Mouse (Mus musculus): ENCODE data around the gene Ccdc180. TPM values are rescaled to one million over a fixed set of nuclear protein-coding genes. Genes with fewer than 3 reads are reported as not detected.

The Ccdc180 gene
- polyA plus RNA-seq, 1 experiment from 2014 or later = 0.14 TPM

DNA sequence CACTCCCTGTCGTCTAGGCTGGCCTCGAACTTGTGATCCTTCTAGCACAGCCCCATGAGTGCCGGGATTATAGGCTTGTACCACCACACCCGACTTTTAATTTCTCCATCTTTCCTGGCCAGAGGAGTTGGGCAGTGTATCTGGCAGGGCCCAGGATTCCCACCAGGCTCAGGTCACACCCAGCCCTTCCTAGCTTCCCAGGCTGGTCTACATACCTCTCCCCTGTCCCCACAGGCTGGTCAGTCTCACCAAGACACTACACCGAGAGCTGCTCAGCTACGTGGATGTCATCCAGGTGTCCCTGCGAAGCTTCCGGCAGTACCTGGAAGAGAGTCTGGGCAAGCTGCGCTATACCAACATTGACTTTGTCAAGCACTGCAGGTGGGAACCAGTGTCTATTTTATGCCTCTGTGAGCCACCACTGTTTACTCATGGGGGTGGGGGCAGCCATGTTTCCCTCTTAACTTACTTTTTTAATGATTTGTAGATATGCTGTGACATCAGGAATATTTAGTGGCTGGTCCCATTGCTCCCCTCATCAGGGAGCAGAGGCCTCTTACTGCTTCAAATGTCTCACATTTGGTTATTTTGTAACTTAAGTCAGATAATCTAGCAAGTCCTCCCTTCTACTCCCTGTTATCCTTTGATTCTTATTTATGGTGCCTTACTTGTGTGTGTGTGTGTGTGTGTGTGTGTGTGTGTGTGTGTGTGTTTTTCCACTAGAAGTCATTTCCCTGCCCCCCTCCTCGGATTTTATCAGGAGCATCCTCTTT is 31.7 kb downstream of the Ccdc180 start:
- Histone ChIP-seq H3K9ac (no peak overlapping the region), H3K9me3 (no peaks in the 10 kb centered on the region), H3K4me2 (replicated peaks) (no peak overlapping the region), H3K27ac (no peak overlapping the region), H3K27me3 (replicated peaks) (no peaks in the 10 kb centered on the region; the same call in 1 of the 2 replicates), H3K4me1 (replicated peaks) (no peaks in the 10 kb centered on the region), H3K36me3 (no peaks in the 10 kb centered on the region), H3K4me3 (replicated peaks) (no peak overlapping the region)
- WGBS = 80% methylated on average over 10 of the region's 10 CpGs
- no peak for ATAC-seq

DNA sequence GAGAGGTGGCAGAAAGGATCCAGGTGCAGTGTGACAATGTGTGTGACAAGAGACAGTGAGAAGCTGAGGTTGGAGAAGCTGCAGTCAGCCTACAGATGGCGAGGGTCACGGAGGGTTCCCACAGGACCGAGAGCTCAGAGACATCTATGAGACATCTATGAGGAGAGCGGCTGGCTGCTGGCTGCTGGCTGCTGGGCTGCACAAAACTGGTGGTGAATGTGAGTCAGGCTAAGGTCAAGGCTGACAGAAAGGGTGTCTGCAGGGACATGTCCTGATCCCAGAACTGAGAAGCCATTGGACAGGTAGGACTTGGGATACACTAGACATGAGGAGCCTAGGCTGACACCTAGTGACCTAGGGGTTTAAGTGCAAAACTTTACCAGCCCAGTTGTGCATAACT is 33.9 kb downstream of the Ccdc180 start:
- Histone ChIP-seq H3K4me1 (replicated peaks) (no peaks in the 10 kb centered on the region), H3K36me3 (no peaks in the 10 kb centered on the region), H3K4me3 (replicated peaks) (no peak overlapping the region), H3K4me2 (replicated peaks) (no peak overlapping the region), H3K9me3 (no peaks in the 10 kb centered on the region), H3K27ac (no peak overlapping the region), H3K27me3 (replicated peaks) (no peaks in the 10 kb centered on the region; the same call in 1 of the 2 replicates), H3K9ac (no peak overlapping the region)
- no peak for ATAC-seq
- WGBS = 91% methylated on average over 4 of the region's 4 CpGs

DNA sequence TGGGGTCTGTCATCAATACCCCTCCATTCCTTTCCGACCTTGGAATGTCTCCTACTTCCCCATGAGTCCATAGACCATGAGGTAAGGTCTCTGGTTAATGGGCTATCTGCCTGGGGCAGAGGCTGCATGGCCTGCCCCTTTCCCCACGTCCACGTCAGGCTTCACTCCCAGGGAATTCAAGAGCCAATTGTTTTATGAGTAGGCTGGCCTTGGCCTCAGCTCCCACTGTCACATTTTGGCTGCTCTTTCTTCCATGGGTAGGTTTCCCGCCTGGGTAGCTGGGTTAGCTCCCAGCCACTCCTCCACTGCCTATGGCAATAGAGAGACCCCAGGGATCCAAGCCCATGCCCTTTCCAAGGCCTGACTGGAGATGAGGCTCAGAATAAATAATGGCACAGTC is 38.5 kb downstream of the Ccdc180 start:
- H3K36me3 ChIP-seq = no peaks in the 10 kb centered on the region
- no peak overlapping the region for H3K4me3 ChIP-seq (replicated peaks)
- WGBS = 67% methylated on average over 4 of the region's 4 CpGs
- no peaks in the 10 kb centered on the region for H3K4me1 ChIP-seq (replicated peaks)
- no peak overlapping the region for H3K27ac ChIP-seq
- H3K9me3 ChIP-seq = no peaks in the 10 kb centered on the region
- no peak overlapping the region for H3K9ac ChIP-seq
- ATAC-seq = no peak
- no peaks in the 10 kb centered on the region; the same call in 1 of the 2 replicates for H3K27me3 ChIP-seq (replicated peaks)
- no peak overlapping the region for H3K4me2 ChIP-seq (replicated peaks)

DNA sequence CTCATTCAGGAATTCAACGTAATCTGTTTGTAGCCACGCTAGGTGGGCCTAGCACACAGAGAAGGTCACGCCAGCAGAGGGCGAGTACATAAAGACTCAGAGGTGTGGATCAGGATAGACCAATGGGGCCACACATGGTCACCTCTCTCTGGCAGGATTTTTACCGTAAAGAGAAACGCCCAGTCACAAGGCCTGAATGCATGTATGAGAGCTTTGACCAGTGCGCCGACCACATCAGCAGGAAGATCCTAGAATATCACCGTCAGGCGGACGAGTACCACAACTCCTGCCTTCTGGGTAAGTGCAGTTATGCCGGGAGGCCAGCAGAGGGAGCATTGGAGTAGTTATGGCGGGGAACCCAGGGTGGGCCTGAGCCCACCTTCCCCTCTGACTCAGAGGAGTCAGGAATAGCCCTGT is 51.5 kb downstream of the Ccdc180 start:
- 0 out of 2 replicates have a peak overlapping the region, but pooled peaks have one; percentile 26 for H3K4me2 ChIP-seq (replicated peaks)
- ATAC-seq = 0 out of 2 replicates have a peak, but pooled peaks have one; percentile 49
- 25% methylated on average over 13 of the region's 13 CpGs for WGBS

DNA sequence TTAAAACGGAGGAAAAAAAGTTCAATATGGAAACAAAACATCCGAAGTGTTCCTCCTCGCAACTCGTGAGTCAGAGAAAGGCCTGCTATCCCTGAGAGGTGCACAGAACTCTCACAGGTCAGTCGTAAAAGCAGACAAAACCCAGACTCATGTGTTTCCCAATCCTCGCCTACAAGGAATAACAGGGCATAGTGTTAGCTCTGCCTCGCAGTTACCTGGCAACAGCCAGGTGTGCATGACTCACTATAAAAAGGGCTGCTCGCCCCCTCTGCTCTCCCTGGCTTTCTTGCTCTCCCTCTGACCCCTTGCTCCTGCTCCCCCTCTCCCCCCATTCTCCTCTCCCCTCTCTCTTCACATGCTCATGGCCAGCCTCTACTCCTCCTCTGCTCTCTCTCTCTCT is 57.6 kb downstream of the Ccdc180 start:
- Histone ChIP-seq H3K36me3 (no peaks in the 10 kb centered on the region), H3K27me3 (replicated peaks) (no peaks in the 10 kb centered on the region), H3K9me3 (no peaks in the 10 kb centered on the region), H3K4me2 (replicated peaks) (no peak overlapping the region), H3K4me3 (replicated peaks) (no peak overlapping the region), H3K9ac (no peak overlapping the region), H3K27ac (no peak overlapping the region), H3K4me1 (replicated peaks) (0 out of 2 replicates have a peak, but pooled peaks cover 4% of the 10 kb centered on the region)
- 49% methylated on average over 8 of the region's 8 CpGs for WGBS
- ATAC-seq = peak; percentile 69

More for the DNA sequence above, 51.5 kb downstream of the Ccdc180 start:
- H3K27ac ChIP-seq = no peak overlapping the region
- no peaks in the 10 kb centered on the region for H3K9me3 ChIP-seq
- H3K9ac ChIP-seq = no peak overlapping the region
- H3K4me3 ChIP-seq (replicated peaks) = no peak overlapping the region
- no peaks in the 10 kb centered on the region for H3K36me3 ChIP-seq
- no peaks in the 10 kb centered on the region for H3K4me1 ChIP-seq (replicated peaks)
- no peaks in the 10 kb centered on the region for H3K27me3 ChIP-seq (replicated peaks)

DNA sequence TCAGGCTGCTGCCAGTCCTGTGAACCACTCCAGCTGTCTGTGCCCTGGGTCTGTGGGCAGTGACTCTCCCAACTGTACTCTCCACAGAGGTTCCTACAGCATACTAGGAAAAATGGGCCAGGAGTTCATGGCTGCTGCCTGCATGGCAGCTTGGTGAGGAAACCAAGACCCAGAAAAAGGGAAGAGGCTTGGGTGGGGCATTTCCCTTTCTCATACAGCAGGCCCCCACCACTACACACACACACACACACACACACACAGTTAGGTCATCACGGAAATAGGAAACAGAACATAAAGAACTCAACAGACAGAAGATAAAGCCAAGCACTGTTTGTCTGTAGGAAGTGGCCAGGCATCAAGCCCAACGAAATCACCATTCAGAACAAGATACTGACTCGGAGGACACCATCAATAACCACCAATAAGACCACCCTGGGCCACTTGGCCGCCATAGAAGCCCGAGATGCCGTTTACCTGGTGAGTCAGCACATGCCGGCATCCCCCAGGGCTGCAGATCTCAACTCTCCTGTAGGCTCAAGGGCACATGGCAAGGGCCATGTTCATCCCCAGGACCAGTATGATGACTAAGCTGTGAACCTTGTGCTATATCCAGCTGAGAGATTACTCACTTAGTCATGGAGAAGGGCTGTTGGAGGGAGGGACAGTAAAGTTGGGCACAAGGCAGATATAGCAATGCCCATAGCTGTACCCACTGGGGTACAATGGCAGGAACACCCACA is 59.2 kb downstream of the Ccdc180 start:
- Histone ChIP-seq H3K27me3 (replicated peaks) (no peaks in the 10 kb centered on the region), H3K9me3 (no peaks in the 10 kb centered on the region), H3K27ac (no peak overlapping the region), H3K9ac (no peak overlapping the region), H3K4me1 (replicated peaks) (0 out of 2 replicates have a peak, but pooled peaks cover 4% of the 10 kb centered on the region), H3K4me3 (replicated peaks) (no peak overlapping the region), H3K4me2 (replicated peaks) (no peak overlapping the region), H3K36me3 (no peaks in the 10 kb centered on the region)
- no peak for ATAC-seq
- 80% methylated on average over 7 of the region's 7 CpGs for WGBS

DNA sequence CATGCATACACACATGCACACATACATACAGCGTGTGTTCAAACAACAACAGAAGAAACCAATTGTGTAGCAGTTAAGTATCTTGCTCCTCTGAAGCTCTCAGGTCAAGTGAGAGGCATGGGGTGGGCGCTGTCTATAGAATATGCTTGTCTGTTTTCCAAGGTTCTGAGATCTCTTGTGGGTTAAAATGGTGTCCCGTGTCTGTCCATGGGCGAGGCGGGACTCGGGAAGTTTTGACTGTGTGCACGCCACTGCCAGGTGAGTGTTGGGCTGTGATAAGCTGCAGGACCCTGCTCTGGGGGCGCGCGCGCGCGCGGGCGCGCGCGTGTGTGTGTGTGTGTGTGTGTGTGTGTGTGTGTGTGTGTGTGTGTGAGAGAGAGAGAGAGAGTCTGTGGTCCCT is 61.7 kb downstream of the Ccdc180 start:
- WGBS = 93% methylated on average over 16 of the region's 18 CpGs
- no peak overlapping the region for H3K4me2 ChIP-seq (replicated peaks)

DNA sequence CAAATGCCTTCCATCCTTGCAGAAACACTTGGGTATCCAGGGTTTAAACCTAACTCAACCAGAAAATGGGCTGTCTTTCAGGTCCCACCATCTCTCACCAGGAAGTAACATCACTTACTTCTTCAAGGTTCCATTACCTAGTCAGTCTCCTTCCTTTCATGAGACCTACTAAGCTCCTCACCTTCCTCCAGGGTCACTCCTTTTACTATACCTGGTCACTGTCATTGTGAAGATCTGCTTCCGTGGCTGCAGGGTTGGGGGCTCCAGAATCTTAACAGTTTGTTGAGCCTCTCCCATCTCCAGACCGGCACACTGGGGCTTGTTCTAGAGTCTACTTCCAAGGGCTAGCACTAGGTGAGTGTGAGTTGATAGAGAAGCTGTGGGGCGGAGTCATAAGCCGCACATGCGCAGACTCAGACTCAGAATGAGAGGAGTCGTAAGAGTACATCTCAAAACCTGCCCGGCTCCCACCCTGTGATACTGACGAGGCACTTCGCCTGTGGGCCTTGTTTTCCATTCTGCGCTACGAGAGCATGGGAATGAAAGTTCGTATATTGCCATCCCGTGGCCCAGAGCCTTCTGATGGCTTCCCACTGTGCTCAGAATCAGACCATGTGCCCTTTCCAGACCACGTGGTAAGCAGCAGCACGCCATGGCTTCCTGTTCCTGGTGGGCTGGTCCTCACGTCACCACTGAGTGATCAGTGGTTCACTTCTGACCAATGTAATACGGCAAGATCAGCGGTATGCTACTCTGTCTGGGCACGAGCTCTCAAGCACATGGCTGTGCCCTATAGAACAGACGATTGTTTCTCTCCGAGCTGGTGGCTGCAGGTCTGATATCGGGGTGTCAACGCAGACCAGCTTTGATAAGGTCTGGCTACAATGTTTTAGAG is 63.2 kb downstream of the Ccdc180 start:
- Histone ChIP-seq H3K36me3 (no peaks in the 10 kb centered on the region), H3K4me3 (replicated peaks) (no peak overlapping the region), H3K27ac (no peak overlapping the region), H3K9ac (no peak overlapping the region), H3K4me2 (replicated peaks) (no peak overlapping the region), H3K4me1 (replicated peaks) (0 out of 2 replicates have a peak, but pooled peaks cover 2% of the 10 kb centered on the region), H3K27me3 (replicated peaks) (no peaks in the 10 kb centered on the region), H3K9me3 (no peaks in the 10 kb centered on the region)
- WGBS = 89% methylated on average over 23 of the region's 23 CpGs
- ATAC-seq = no peak

More for the DNA sequence above, 61.7 kb downstream of the Ccdc180 start:
- Histone ChIP-seq H3K27ac (no peak overlapping the region), H3K9ac (no peak overlapping the region), H3K36me3 (no peaks in the 10 kb centered on the region), H3K27me3 (replicated peaks) (no peaks in the 10 kb centered on the region), H3K4me3 (replicated peaks) (no peak overlapping the region), H3K4me1 (replicated peaks) (0 out of 2 replicates have a peak, but pooled peaks cover 4% of the 10 kb centered on the region), H3K9me3 (no peaks in the 10 kb centered on the region)
- no peak for ATAC-seq

DNA sequence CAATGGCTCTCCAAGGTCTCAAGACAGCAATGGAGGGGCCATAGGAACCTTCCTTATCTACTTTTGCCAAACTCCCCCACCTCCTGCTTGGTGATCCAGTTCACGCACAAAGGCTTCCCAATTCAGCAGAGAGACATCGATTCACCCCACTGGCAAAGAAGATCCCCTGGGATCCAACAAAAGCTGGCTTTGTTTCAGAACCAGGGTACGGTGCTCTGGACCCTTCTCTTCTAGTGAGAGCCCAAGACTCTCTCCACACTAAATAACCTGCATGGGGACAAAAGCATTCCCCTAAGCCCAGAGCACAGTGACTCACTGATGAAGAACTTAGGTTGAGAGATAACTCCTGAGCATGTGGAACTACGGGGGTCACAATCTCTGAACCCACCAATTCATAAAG is 65.1 kb downstream of the Ccdc180 start:
- Histone ChIP-seq H3K9ac (no peak overlapping the region), H3K4me2 (replicated peaks) (no peak overlapping the region), H3K27ac (no peak overlapping the region), H3K27me3 (replicated peaks) (no peaks in the 10 kb centered on the region), H3K4me1 (replicated peaks) (no peaks in the 10 kb centered on the region), H3K36me3 (no peaks in the 10 kb centered on the region), H3K9me3 (no peaks in the 10 kb centered on the region), H3K4me3 (replicated peaks) (no peak overlapping the region)
- ATAC-seq = no peak
- WGBS = 86% methylated on average over 4 of the region's 4 CpGs

DNA sequence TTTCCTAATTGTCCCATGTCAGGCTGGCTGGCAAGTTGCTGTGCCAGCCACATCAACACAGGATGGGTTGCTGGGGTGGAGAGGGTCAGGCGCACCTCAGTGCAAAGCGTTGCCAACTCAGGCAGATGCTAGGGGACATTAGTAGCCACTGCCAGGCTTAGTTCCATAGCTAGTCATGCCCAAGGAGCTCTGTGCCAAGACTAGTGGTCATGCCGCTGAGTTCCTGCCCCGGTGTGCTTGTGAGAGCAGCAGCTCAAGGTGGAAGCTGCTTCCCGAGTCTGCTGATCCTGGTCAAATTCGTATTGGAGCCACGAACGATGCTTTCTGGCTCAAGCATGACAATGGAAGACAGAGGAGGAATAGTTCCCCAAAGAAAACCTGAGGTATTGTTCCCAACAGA is 66.0 kb downstream of the Ccdc180 start:
- Histone ChIP-seq H3K4me1 (replicated peaks) (no peaks in the 10 kb centered on the region), H3K27ac (no peak overlapping the region), H3K36me3 (no peaks in the 10 kb centered on the region), H3K9me3 (no peaks in the 10 kb centered on the region), H3K27me3 (replicated peaks) (no peaks in the 10 kb centered on the region), H3K4me3 (replicated peaks) (no peak overlapping the region), H3K9ac (no peak overlapping the region), H3K4me2 (replicated peaks) (no peak overlapping the region)
- 95% methylated on average over 8 of the region's 8 CpGs for WGBS
- ATAC-seq = no peak

DNA sequence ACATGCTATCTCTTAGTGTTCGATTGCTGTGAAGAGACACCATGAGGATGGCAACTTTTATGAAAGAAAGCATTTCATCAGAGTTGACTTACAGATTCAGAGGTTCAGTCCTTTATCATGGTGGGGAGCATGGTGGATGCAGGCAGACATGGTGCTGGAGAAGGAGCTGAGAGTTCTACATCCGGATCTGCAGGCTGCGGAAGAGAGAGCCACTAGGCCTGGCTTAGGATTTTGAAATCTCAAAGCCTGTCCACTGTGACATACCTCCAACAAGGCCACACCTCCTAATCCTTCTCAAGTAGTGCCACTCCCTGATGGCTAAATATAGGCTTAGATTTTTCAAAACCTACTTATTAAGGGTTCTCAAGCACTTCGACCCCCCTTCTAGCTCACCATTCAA is 66.6 kb downstream of the Ccdc180 start:
- Histone ChIP-seq H3K4me1 (replicated peaks) (no peaks in the 10 kb centered on the region), H3K36me3 (no peaks in the 10 kb centered on the region), H3K27ac (no peak overlapping the region), H3K27me3 (replicated peaks) (no peaks in the 10 kb centered on the region), H3K4me3 (replicated peaks) (no peak overlapping the region), H3K9ac (no peak overlapping the region), H3K4me2 (replicated peaks) (no peak overlapping the region), H3K9me3 (no peaks in the 10 kb centered on the region)
- ATAC-seq = no peak
- 92% methylated on average over 4 of the region's 4 CpGs for WGBS
